Comparison of ENCODE assay signal across 10 mouse cellular contexts in genomic region chr17:33812990-33813389, GRCm38 (mm10). TPM values are rescaled to one million over a fixed set of nuclear protein-coding genes. Genes with fewer than 3 reads are reported as not detected.
DNase-seq lines count a peak whose midpoint lies in the region; ATAC-seq and TF ChIP-seq lines count a peak whose summit lies in the region.
"Had no signal": no experiment of that assay in that cellular context is flagged by ENCODE, and none has a peak within 500 bp of the region (broad histone marks: within the 10 kb centered on the region; RNA-seq: fewer than 3 reads in every experiment).

No protein-coding gene starts in this region.

- peak; percentile 67 to 87 for DNase-seq in heart, adult 9 months (ENCODE audit: low spot score in 2 of 2)
- no peak for DNase-seq in layer of hippocampus, postnatal 25 days (ENCODE audit: extremely low spot score in 1 of 2, low spot score in 1 of 2)
- DNase-seq in embryo, embryonic 11 days: no peak
- no peak for DNase-seq in urinary bladder, adult 18-20 months (ENCODE audit: low spot score in 2 of 2)
- DNase-seq: cerebellum, adult 11-12 months had no signal

- H3K36me3 ChIP-seq in hindbrain, embryonic 13.5 days: no peaks in the 10 kb centered on the region
- no peaks in the 10 kb centered on the region for H3K36me3 ChIP-seq in hindbrain, embryonic 16.5 days (ENCODE audit: control insufficient read depth, insufficient read depth, low read length)
- H3K36me3 ChIP-seq in kidney, embryonic 16.5 days (ENCODE audit: insufficient read depth, low read length): no peaks in the 10 kb centered on the region
- no peaks in the 10 kb centered on the region for H3K36me3 ChIP-seq in small intestine, adult 2 months (ENCODE audit: control insufficient read depth, insufficient read depth, low read length)

- no peak for TF ChIP-seq POLR2A in small intestine, adult 2 months (IDR thresholded peaks at IDR 0.05; ENCODE audit: low read depth, low read length)

- peaks cover 21% of the 10 kb centered on the region for H3K27me3 ChIP-seq in hindbrain, embryonic 13.5 days
- H3K27me3 ChIP-seq in hindbrain, embryonic 16.5 days (replicated peaks; ENCODE audit: control insufficient read depth, insufficient read depth, low read length): no peaks in the 10 kb centered on the region
- no peaks in the 10 kb centered on the region for H3K27me3 ChIP-seq in kidney, embryonic 16.5 days (ENCODE audit: insufficient read depth, low read length)
- H3K27me3 ChIP-seq in small intestine, adult 2 months (ENCODE audit: control insufficient read depth, insufficient read depth, low read length): no peaks in the 10 kb centered on the region

- peaks cover 19% of the 10 kb centered on the region for H3K4me1 ChIP-seq in hindbrain, embryonic 13.5 days (replicated peaks)
- H3K4me1 ChIP-seq in hindbrain, embryonic 16.5 days (ENCODE audit: control insufficient read depth, insufficient read depth, low read depth, low read length): peaks cover 10% of the 10 kb centered on the region
- peaks cover 36% of the 10 kb centered on the region for H3K4me1 ChIP-seq in kidney, embryonic 16.5 days (ENCODE audit: insufficient read depth, low read length)
- peaks cover 5% of the 10 kb centered on the region for H3K4me1 ChIP-seq in small intestine, adult 2 months (ENCODE audit: control insufficient read depth, insufficient read depth, insufficient read length, low read length)

- 0 out of 2 replicates have a peak overlapping the region, but pooled peaks have one; percentile 4 for H3K4me2 ChIP-seq in hindbrain, embryonic 13.5 days
- H3K4me2 ChIP-seq in hindbrain, embryonic 16.5 days (ENCODE audit: low read length): no peak overlapping the region
- peak overlapping the region; percentile 97 for H3K4me2 ChIP-seq in kidney, embryonic 16.5 days (replicated peaks; ENCODE audit: low read depth, low read length)

- no peak for ATAC-seq in hindbrain, embryonic 13.5 days (ENCODE audit: low FRiP score)
- no peak for ATAC-seq in hindbrain, embryonic 16.5 days
- no peak for ATAC-seq in kidney, embryonic 16.5 days (ENCODE audit: low FRiP score, low TSS enrichment)

- no peak overlapping the region for H3K9ac ChIP-seq in hindbrain, embryonic 13.5 days
- H3K9ac ChIP-seq in hindbrain, embryonic 16.5 days (ENCODE audit: low read depth, low read length): no peak overlapping the region
- peak overlapping the region; percentile 35; the same call in 1 of the 2 replicates for H3K9ac ChIP-seq in kidney, embryonic 16.5 days (replicated peaks; ENCODE audit: low read length)

- no peak overlapping the region for H3K27ac ChIP-seq in hindbrain, embryonic 13.5 days
- H3K27ac ChIP-seq in hindbrain, embryonic 16.5 days (ENCODE audit: low read depth, low read length): no peak overlapping the region
- peak overlapping the region; percentile 79 for H3K27ac ChIP-seq in kidney, embryonic 16.5 days (ENCODE audit: low read length)
- 0 out of 2 replicates have a peak overlapping the region, but pooled peaks have one; percentile 8 for H3K27ac ChIP-seq in small intestine, adult 2 months (ENCODE audit: insufficient read depth, low read depth, low read length)
- H3K27ac ChIP-seq: limb, embryonic 10.5 days had no signal

- 72% methylated on average over 4 of the region's 4 CpGs for WGBS in hindbrain, embryonic 13.5 days
- WGBS in hindbrain, embryonic 16.5 days: 70% methylated on average over 4 of the region's 4 CpGs
- 46% methylated on average over 4 of the region's 4 CpGs for WGBS in kidney, embryonic 16.5 days
- 61% methylated on average over 4 of the region's 4 CpGs for WGBS in small intestine, adult 2 months

- no peaks in the 10 kb centered on the region for H3K9me3 ChIP-seq in hindbrain, embryonic 13.5 days
- no peaks in the 10 kb centered on the region for H3K9me3 ChIP-seq in hindbrain, embryonic 16.5 days (ENCODE audit: control insufficient read depth, low read length)
- H3K9me3 ChIP-seq in kidney, embryonic 16.5 days (ENCODE audit: low read length): no peaks in the 10 kb centered on the region
- H3K9me3 ChIP-seq: limb, embryonic 10.5 days had no signal

- H3K4me3 ChIP-seq in hindbrain, embryonic 13.5 days: no peak overlapping the region
- no peak overlapping the region for H3K4me3 ChIP-seq in hindbrain, embryonic 16.5 days (ENCODE audit: low read length)
- H3K4me3 ChIP-seq in kidney, embryonic 16.5 days (ENCODE audit: low read length): peak overlapping the region; percentile 15
- no peak overlapping the region for H3K4me3 ChIP-seq in small intestine, adult 2 months (ENCODE audit: low read depth, low read length)
- H3K4me3 ChIP-seq: limb, embryonic 10.5 days had no signal

- no peak for TF ChIP-seq CTCF in small intestine, adult 2 months (IDR thresholded peaks at IDR 0.05; ENCODE audit: extremely low read depth, insufficient read length, insufficient replicate concordance, low read depth, low read length)

RNA-seq across cellular contexts. Expression of gene Kank3, which starts 2.7 kb away (rescaled TPM):
- 37.4 and 40.5 TPM in 2 replicates for polyA plus RNA-seq in hindbrain, embryonic 13.5 days (2015; fragmentation: Nextera tagmentation; extraction: Ambion mirVana)
- polyA plus RNA-seq in hindbrain, embryonic 16.5 days (2015; fragmentation: Nextera tagmentation; extraction: Ambion mirVana): 45.8 and 46.6 TPM in 2 replicates
- 65.0 and 73.5 TPM in 2 replicates for polyA plus RNA-seq in kidney, embryonic 16.5 days (2015; fragmentation: Nextera tagmentation; extraction: Ambion mirVana)
- 20.6 and 21.1 TPM in 2 replicates for polyA plus RNA-seq in small intestine, adult 2 months (2012; rRNA removed)
- total RNA-seq in layer of hippocampus, postnatal 25 days (2021): 10 to 100 TPM; 27.8 to 35.8 TPM

RNA-seq across cellular contexts. Expression of gene Rps28, which starts 11.4 kb away (rescaled TPM):
- 683 and 734 TPM in 2 replicates for polyA plus RNA-seq in hindbrain, embryonic 13.5 days (2015; fragmentation: Nextera tagmentation; extraction: Ambion mirVana)
- 392 and 410 TPM in 2 replicates for polyA plus RNA-seq in hindbrain, embryonic 16.5 days (2015; fragmentation: Nextera tagmentation; extraction: Ambion mirVana)
- 796 and 818 TPM in 2 replicates for polyA plus RNA-seq in kidney, embryonic 16.5 days (2015; fragmentation: Nextera tagmentation; extraction: Ambion mirVana)
- 296 and 444 TPM in 2 replicates for polyA plus RNA-seq in small intestine, adult 2 months (2012; rRNA removed)
- 100 to 1,000 TPM; 728 to 834 TPM for total RNA-seq in layer of hippocampus, postnatal 25 days (2021)

RNA-seq across cellular contexts. Expression of gene Ndufa7, which starts 11.4 kb away (rescaled TPM):
- 497 and 540 TPM in 2 replicates for polyA plus RNA-seq in hindbrain, embryonic 13.5 days (2015; fragmentation: Nextera tagmentation; extraction: Ambion mirVana)
- 464 and 517 TPM in 2 replicates for polyA plus RNA-seq in hindbrain, embryonic 16.5 days (2015; fragmentation: Nextera tagmentation; extraction: Ambion mirVana)
- 480 and 498 TPM in 2 replicates for polyA plus RNA-seq in kidney, embryonic 16.5 days (2015; fragmentation: Nextera tagmentation; extraction: Ambion mirVana)
- polyA plus RNA-seq in small intestine, adult 2 months (2012; rRNA removed): 337 and 417 TPM in 2 replicates
- total RNA-seq in layer of hippocampus, postnatal 25 days (2021): 100 to 1,000 TPM; 214 to 222 TPM

RNA-seq across cellular contexts. Expression of gene Cd320, which starts 29.9 kb away (rescaled TPM):
- polyA plus RNA-seq in hindbrain, embryonic 13.5 days (2015; fragmentation: Nextera tagmentation; extraction: Ambion mirVana): 59.0 and 60.3 TPM in 2 replicates
- 55.7 and 59.8 TPM in 2 replicates for polyA plus RNA-seq in hindbrain, embryonic 16.5 days (2015; fragmentation: Nextera tagmentation; extraction: Ambion mirVana)
- polyA plus RNA-seq in kidney, embryonic 16.5 days (2015; fragmentation: Nextera tagmentation; extraction: Ambion mirVana): 120 and 122 TPM in 2 replicates
- 14.9 and 22.1 TPM in 2 replicates for polyA plus RNA-seq in small intestine, adult 2 months (2012; rRNA removed)
- total RNA-seq in layer of hippocampus, postnatal 25 days (2021): 10 to 100 TPM; 23.7 to 23.8 TPM

RNA-seq across cellular contexts. Expression of gene Angptl4, which starts 31.4 kb away (rescaled TPM):
- 23.5 and 24.7 TPM in 2 replicates for polyA plus RNA-seq in hindbrain, embryonic 13.5 days (2015; fragmentation: Nextera tagmentation; extraction: Ambion mirVana)
- polyA plus RNA-seq in hindbrain, embryonic 16.5 days (2015; fragmentation: Nextera tagmentation; extraction: Ambion mirVana): 26.6 and 29.0 TPM in 2 replicates
- 28.4 and 29.5 TPM in 2 replicates for polyA plus RNA-seq in kidney, embryonic 16.5 days (2015; fragmentation: Nextera tagmentation; extraction: Ambion mirVana)
- 14.7 and 57.3 TPM in 2 replicates for polyA plus RNA-seq in small intestine, adult 2 months (2012; rRNA removed)
- 1 to 10 TPM; 3.8 to 4.0 TPM for total RNA-seq in layer of hippocampus, postnatal 25 days (2021)

Comparison
In these comparisons a context has a peak if more than half of its experiments do, and no peak if none do; other contexts are left out.
1. H3K27ac ChIP-seq: peak in kidney, embryonic 16.5 days (single experiment) and small intestine, adult 2 months (single experiment); none in hindbrain, embryonic 13.5 days (single experiment) and hindbrain, embryonic 16.5 days (single experiment).
2. DNase-seq: peak in heart, adult 9 months (2 of 2); none in layer of hippocampus, postnatal 25 days (0 of 2), embryo, embryonic 11 days (single experiment) and urinary bladder, adult 18-20 months (0 of 2).